Mouse (Mus musculus) brain, adult 10 weeks (tissue): ENCODE measurements around the gene Ces2a. TPM values are rescaled to one million over a fixed set of nuclear protein-coding genes. Genes with fewer than 3 reads are reported as not detected.

Source experiments
- polyA plus RNA-seq: library from polyadenylated mRNA; stranded (reverse); fragments of 350-450 nt; fragmentation: Illumina TruSeq; extraction: RNeasy Lipid Tissue Mini Kit (QIAGEN cat#74804); gene quantifications from one replicate; pipeline ENCODE4 v1.2.3, GENCODE M21; 2015; ENCODE audit warnings: low read depth, low replicate concordance

Gene Ces2a
- not detected for polyA plus RNA-seq

GRCm38 (mm10) chr8:104733753-104734152 is at the start of gene Ces2a:
Gene Ces2a, plus strand, starts transcription at chr8:104734003.

Other genes starting within 250 kb of the Ces2a start
- gene Terb1, start 224.1 kb upstream of the Ces2a start, polyA plus RNA-seq: 0.57 TPM
- gene Nae1, start 199.4 kb upstream of the Ces2a start, polyA plus RNA-seq: 82.2 TPM
- gene Car7, start 199.3 kb upstream of the Ces2a start, polyA plus RNA-seq: 24.0 TPM
- gene Pdp2, start 142.6 kb upstream of the Ces2a start, polyA plus RNA-seq: 4.7 TPM
- not detected for gene Cdh16, start 109.6 kb upstream of the Ces2a start, polyA plus RNA-seq
- 1.9 TPM for gene Rrad, start 102.7 kb upstream of the Ces2a start, polyA plus RNA-seq
- 51.3 TPM for gene Ciao2b, start 92.0 kb upstream of the Ces2a start, polyA plus RNA-seq
- gene Ces2b, start 97.6 kb downstream of the Ces2a start, polyA plus RNA-seq: not detected
- gene Ces2c, start 113.1 kb downstream of the Ces2a start, polyA plus RNA-seq: not detected
- gene Ces2e, start 192.3 kb downstream of the Ces2a start, polyA plus RNA-seq: not detected
- not detected for gene Ces2f, start 213.4 kb downstream of the Ces2a start, polyA plus RNA-seq
- gene Ces2g, start 227.7 kb downstream of the Ces2a start, polyA plus RNA-seq: not detected